Mouse (Mus musculus): ENCODE results near the gene Abca3.

The Abca3 gene

GRCm38 (mm10) chr17:24351760-24352357 lies at the start of gene Abca3:
Abca3 (plus strand) TSS chr17:24351950.
- DNase-seq (ENCODE audit: low read depth, low spot score), result peak; percentile 96

GRCm38 (mm10) chr17:24307500-24307899 lies 44.2 kb upstream of the Abca3 start:
- peak; percentile 13 for DNase-seq (ENCODE audit: low read depth, low spot score)

DNA sequence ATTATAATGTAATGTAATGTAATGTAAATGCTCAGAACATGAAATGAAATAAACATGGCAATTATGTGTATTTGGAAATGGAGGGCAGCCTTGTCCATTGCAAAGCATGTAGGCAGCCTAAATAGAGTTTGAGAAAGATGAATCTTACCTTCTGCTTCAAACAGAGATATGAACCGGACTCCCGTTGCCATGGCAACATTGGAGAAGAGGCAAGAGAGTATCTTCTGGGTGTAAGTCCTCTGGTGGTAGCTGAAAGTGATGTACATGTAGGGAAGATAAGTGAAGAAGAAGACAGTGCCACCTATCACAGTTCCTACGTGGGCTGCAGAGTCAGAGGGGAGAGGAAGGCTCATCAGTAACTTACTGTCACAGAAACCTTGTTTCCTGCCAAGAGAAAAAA lies 30.9 kb upstream of the Abca3 start:
- no peak for DNase-seq (ENCODE audit: low read depth, low spot score)

DNA sequence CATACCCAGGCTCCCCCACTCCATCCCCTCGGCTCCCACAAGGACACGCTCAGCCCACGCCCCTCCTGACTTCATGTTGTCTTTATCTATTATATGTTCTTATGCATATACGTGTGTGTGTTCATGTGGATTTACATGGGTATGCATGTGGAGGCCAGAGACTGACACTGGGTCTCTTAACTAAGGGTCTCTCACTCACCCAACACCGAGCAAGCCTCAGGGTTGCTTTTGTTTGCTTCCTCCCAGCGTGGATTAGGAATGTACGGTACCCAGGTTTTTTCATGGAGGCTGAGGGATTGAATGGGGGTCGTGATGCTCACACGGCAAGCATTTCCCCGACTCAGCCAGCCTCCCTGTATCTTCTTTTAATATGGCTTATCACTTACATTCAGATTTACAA lies 26.7 kb upstream of the Abca3 start:
- DNase-seq (ENCODE audit: low read depth, low spot score), result no peak

DNA sequence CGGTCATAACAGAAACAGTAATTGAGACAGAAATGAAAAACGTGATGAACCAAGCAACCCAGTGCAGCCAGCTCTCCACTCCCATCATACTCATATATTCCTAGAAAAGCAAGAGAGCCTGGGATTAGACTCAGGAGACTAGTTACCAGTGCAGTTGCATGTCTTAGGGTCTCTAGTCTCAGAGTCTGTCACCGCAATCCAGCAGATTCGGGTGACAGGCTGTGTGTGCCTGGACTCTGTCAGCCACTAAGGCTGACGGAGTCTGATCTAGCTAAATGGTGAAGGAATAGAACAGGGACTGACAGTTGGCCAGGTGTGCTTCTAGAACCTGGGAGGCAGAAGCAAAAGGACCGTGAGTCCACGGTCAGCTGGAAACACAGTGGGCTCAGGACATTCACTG lies 24.1 kb upstream of the Abca3 start:
- DNase-seq (ENCODE audit: low read depth, low spot score), result no peak

DNA sequence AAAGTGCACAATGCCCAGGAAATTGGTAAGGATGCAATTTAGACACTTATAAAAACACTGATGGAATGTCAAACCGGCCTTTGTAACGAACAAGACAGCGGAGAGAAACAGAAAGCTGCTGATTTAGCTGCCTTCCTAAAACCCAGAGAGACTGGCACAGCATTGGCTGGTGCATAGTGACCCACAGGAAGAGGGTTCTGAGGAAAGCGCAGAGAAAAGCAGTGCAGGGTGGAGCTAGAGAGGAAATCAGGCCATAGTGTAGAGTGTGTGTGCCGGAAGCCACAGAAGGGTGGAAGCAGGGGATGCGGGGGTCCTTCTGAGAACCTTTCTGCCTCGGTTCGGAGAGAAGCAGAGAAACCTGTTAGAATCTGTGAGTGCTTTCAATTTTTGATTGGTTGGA lies 7.1 kb upstream of the Abca3 start:
- DNase-seq (ENCODE audit: low read depth, low spot score), result no peak

DNA sequence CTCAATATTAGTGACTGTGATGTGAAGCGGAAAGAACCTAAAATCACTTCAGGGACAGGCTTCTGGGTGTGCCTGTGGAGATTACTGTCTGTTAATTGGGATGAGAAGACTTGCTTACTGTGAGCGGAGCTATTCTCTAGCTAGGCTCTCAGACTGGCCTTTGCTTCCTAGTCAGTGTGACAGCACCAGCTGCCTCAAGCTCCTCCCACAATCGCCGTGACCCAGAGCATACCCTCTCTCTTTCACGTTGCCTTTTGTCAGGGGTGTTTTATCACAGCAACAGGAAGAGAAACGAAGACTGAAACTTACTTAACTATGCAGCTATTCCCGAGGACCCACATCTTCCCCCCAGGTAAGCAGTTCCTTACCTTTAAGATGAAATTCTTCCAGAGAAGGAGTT lies 4.9 kb upstream of the Abca3 start:
- no peak for DNase-seq (ENCODE audit: low read depth, low spot score)

- DNase-seq (ENCODE audit: low read depth, low spot score), result no peak
These were observed 2.6 kb upstream of the Abca3 start for GRCm38 (mm10) chr17:24349176-24349575.

- no peak for DNase-seq (ENCODE audit: low read depth, low spot score)
These were observed 607 bp upstream of the Abca3 start, which contains the start of gene Abca17 for GRCm38 (mm10) chr17:24350926-24351759. Abca17 (minus strand) TSS chr17:24351068.

DNA sequence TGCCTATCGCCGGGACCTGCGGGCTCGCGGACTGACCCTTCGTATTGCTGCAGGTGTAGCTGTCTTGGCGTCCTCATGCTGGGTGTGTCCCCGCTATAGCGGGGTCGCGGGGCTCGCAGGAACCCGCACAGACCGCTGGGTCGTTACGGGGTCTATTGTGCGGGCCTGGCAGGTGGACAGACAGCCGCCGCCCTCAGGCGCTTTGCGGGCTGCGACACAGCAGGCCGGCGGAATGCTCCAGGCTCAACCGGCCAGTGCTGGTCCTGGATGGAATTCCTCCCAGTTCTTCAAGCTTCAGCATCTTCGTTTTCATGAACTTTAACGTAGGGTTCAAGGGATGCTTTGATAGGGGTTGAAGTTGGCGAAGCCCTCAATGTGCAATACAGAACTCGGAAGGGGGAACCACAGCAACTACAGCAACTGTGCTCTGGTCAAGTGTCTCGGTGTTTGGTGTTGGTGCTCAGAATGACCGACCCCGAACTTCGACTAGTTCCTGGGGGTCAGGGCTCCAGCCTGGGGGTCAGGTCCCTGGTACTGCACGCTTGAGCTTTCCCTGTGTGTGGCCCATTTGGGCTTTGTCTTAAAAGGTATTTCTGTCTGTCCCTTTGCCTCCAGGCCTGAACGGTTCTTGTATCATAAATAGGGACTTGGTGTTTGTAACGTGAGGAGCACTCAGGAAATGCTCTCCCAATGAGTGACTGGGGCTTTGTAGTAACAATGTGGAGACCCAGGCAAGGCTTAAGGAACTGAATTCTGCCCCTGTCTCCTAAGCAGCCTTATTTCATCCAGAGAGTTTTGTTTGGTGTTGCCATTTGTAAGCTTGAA lies 832 bp downstream of the Abca3 start:
- DNase-seq (ENCODE audit: low read depth, low spot score), result peak; percentile 11

DNA sequence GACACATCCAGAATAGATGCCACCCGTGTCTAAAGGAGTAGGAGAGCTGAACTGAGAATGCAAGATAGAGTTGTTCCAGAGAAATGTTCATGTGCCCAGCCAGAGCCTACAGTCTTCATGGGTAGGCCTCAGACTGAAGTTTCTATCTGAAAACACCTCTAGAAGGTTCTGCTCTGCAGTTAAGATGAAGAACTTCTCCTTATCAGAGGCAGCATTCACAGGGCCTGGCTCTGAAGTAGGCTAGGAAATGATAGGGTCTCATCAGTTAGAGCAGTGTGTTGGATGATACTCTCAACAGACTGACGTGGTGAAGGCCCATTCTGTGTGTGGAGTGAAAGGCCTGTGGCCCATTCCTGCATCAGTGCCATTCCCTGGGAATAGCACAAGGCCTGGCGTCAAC lies 2.2 kb downstream of the Abca3 start:
- DNase-seq (ENCODE audit: low read depth, low spot score), result no peak

DNA sequence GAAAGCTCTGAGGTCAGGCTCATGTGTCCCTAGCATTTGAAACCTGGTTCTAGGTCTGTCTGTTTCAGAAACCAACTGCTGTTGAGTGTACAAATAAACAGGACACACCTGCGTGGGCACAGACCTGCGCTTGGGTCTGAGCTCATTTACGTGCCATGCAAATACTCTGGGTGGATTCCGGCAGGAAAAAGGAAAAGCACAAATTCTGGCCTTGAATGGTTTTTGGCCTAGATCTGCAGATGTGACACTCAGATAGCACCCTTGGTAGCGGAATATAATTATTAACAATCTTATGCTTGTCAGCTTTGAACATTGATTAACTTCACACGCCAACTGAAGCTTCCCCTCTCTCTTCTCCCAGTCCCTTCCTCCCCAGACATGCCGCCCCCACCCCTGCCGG lies 3.5 kb downstream of the Abca3 start:
- DNase-seq (ENCODE audit: low read depth, low spot score), result no peak

DNA sequence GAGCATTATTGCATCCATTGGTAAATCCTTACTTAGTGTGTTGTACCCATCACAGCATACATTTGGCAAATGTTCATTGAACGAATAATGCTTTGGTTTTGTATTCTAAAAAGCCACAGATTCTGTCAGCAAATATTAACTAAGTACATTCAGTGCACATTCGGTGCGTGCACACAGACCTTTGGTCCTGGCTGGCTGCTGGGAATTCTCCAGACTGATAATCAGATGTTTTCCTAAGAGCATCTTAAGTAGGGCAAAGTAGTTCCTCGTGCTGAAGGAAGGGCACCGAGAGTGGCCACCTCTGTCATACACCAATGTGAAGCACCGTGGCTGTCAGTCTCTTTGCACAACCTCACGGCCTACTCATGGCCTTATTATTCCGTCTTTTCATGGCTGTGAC lies 7.3 kb downstream of the Abca3 start:
- no peak for DNase-seq (ENCODE audit: low read depth, low spot score)

- no peak for DNase-seq (ENCODE audit: low read depth, low spot score)
These were observed 8.2 kb downstream of the Abca3 start for GRCm38 (mm10) chr17:24359903-24360302.

GRCm38 (mm10) chr17:24360841-24361240 lies 9.1 kb downstream of the Abca3 start:
- DNase-seq (ENCODE audit: low read depth, low spot score), result no peak

- DNase-seq (ENCODE audit: low read depth, low spot score), result no peak
These were observed 9.5 kb downstream of the Abca3 start for GRCm38 (mm10) chr17:24361291-24361690.

DNA sequence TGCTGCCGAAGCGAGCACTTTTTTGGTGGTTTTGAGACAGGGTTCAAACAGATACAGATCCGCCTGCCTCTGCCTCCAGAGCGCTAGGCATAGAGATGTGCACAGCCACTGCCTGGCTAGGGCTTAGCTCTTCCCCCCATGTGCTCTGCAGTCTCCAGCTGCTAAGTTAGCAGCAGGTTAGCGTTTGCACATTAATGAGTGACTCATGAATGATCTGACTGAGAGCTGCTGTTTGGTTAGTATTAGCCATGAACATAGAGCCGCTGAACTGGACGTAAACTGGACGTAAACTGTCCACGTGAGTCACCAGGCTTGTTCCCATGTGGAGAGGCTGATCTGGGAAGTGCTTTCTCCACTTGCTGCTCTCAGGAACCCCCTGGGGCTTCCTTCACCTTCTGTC lies 10.8 kb downstream of the Abca3 start:
- DNase-seq (ENCODE audit: low read depth, low spot score), result no peak

GRCm38 (mm10) chr17:24364461-24364860 lies 12.7 kb downstream of the Abca3 start:
- DNase-seq (ENCODE audit: low read depth, low spot score), result no peak

DNA sequence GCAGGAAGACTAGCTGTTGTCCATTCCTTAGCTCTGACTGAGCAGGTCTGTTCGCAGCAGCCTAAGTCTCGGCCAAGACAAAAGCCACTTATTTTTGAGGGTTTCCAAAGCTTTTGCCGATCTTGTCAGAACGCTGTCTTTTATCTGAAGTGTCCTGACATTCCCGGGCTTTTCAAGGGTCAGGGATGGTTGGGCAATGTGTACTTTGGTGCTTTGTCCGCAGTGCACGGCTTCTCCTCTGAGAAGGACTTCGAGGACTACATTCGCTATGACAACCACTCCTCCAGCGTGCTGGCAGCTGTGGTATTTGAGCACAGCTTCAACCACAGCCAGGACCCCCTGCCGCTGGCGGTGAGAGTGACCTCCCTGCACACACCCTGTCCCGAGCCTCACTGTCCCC lies 14.1 kb downstream of the Abca3 start:
- DNase-seq (ENCODE audit: low read depth, low spot score), result no peak

DNA sequence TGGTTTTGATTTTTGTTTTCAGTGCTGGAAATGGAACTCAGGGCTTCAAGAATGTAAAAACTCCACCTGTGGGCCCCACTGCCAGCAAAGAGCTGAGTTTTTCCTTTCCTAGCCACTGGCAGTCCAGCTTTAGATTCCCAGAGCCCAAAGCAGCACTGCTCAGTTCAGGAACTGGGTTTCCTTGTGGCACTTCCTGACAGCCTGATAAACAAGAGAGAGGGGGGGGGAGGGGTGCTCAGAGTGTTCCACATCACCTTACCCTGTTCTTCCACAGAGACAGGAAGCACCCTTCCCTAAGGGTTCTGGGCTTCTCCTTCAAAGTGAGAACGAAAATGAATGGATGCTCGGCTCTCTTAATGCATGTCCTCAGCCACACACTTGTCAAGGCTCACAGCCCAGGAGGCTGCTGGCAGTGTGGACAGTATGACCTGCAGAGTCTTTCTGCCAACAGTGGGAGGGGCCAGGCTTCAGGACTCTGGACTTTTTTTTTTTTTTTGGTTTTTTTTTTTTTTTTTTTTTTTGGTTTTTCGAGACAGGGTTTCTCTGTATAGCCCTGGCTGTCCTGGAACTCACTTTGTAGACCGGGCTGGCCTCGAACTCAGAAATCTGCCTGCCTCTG lies 23.5 kb downstream of the Abca3 start:
- no peak for DNase-seq (ENCODE audit: low read depth, low spot score)

- no peak for DNase-seq (ENCODE audit: low read depth, low spot score)
These were observed 24.1 kb downstream of the Abca3 start for GRCm38 (mm10) chr17:24375886-24376285.

DNA sequence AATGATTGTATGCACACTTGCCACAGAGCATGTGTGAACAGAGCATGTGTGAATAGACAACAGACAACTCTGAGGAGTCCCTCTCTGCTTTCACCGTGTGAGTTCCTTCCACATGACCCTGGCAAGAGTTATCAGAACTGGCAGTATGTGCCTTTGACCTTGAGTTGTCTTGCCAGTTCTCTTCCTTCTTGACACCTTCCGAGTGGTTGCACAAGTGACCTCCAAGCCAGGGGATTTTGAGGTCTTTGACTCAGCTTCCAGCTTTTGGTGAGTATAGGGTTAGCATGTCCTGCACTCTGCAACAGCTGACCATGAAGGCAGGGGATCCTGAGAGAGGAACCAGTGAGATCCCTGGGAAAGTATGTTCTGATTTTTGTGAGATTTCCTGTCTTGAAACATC lies 26.7 kb downstream of the Abca3 start:
- DNase-seq (ENCODE audit: low read depth, low spot score), result no peak
